Mouse (Mus musculus) retina, adult 2 months (tissue): ENCODE data around the gene Gm4756.
"Not testable (repeated sequence)": the region's sequence is repeated elsewhere in the genome, so short reads cannot be mapped to it uniquely, and the experiment has no call there.

Experiments
- DNase-seq: peaks from one replicate; pipeline ENCODE4 v3.0.0-alpha.2; 2012; ENCODE audit warnings: low read depth, low spot score

Gene Gm4756

GRCm38 (mm10) chr12:72654698-72655097 lies 5.2 kb upstream of the Gm4756 start:
- DNase-seq, result peak; percentile 56

GRCm38 (mm10) chr12:72648921-72649320 lies 540 bp downstream of the Gm4756 start:
- DNase-seq, result no peak

GRCm38 (mm10) chr12:72638025-72638424 lies 11.4 kb downstream of the Gm4756 start:
- no peak for DNase-seq

GRCm38 (mm10) chr12:72628751-72629150 lies 20.7 kb downstream of the Gm4756 start:
- no peak for DNase-seq

- DNase-seq, result no peak
Observed at GRCm38 (mm10) chr12:72622853-72623496, 26.5 kb downstream of the Gm4756 start.

GRCm38 (mm10) chr12:72621441-72621840 lies 28.0 kb downstream of the Gm4756 start:
- no peak for DNase-seq

- DNase-seq, result no peak
Observed at GRCm38 (mm10) chr12:72620856-72621255, 28.6 kb downstream of the Gm4756 start.

GRCm38 (mm10) chr12:72612053-72612452 lies 37.4 kb downstream of the Gm4756 start:
- DNase-seq, result no peak

GRCm38 (mm10) chr12:72598731-72599130 lies 50.7 kb downstream of the Gm4756 start:
- DNase-seq, result not testable (repeated sequence)

- no peak for DNase-seq
Observed at GRCm38 (mm10) chr12:72594001-72594400, 55.5 kb downstream of the Gm4756 start.

- DNase-seq, result no peak
Observed at GRCm38 (mm10) chr12:72592991-72593390, 56.5 kb downstream of the Gm4756 start.

GRCm38 (mm10) chr12:72585339-72585738 lies 64.1 kb downstream of the Gm4756 start:
- no peak for DNase-seq

- no peak for DNase-seq
Observed at GRCm38 (mm10) chr12:72583099-72583498, 66.4 kb downstream of the Gm4756 start.

GRCm38 (mm10) chr12:72582021-72582420 lies 67.4 kb downstream of the Gm4756 start:
- no peak for DNase-seq

GRCm38 (mm10) chr12:72564281-72564795 lies 85.1 kb downstream of the Gm4756 start:
- DNase-seq, result no peak

GRCm38 (mm10) chr12:72554347-72554746 lies 95.1 kb downstream of the Gm4756 start:
- no peak for DNase-seq

- DNase-seq, result no peak
Observed at GRCm38 (mm10) chr12:72538571-72538970, 110.9 kb downstream of the Gm4756 start.

- peak; percentile 92 for DNase-seq
Observed at GRCm38 (mm10) chr12:72536021-72536597, 113.4 kb downstream of the Gm4756 start, which contains the start of gene Pcnx4. Gene Pcnx4, plus strand, starts transcription at chr12:72536383.

- DNase-seq, result no peak
Observed at GRCm38 (mm10) chr12:72535599-72535998, 113.9 kb downstream of the Gm4756 start.

- no peak for DNase-seq
Observed at GRCm38 (mm10) chr12:72533986-72534385, 115.5 kb downstream of the Gm4756 start.

- DNase-seq, result no peak
Observed at GRCm38 (mm10) chr12:72532303-72532702, 117.2 kb downstream of the Gm4756 start.
